Mouse (Mus musculus) neural tube, embryonic 14.5 days (tissue): ENCODE data around the gene Bckdhb. TPM values are rescaled to one million over a fixed set of nuclear protein-coding genes. Genes with fewer than 3 reads are reported as not detected.

Experiments
- polyA plus RNA-seq: library from polyadenylated mRNA; unstranded; fragments of >200 nt; fragmentation: Nextera tagmentation; extraction: Ambion mirVana; gene quantifications from 2 replicates; pipeline ENCODE4 v1.2.1, GENCODE M21; 2014

The Bckdhb gene
- polyA plus RNA-seq, 1 experiment from 2014 or later = 36.1 TPM

Other genes with a start within 250 kb of the Bckdhb start
- gene Elovl4, start 118.9 kb upstream of the Bckdhb start, polyA plus RNA-seq = 127 and 138 TPM in 2 replicates
- 1.9 and 3.2 TPM in 2 replicates for gene Ttk, start 90.5 kb upstream of the Bckdhb start, polyA plus RNA-seq